Mouse (Mus musculus) retina, postnatal 7 days (tissue): ENCODE measurements at regions not wholly inside any gene's neighbourhood (a gene's known extent, or its start where the extent isn't known, plus 50 kb on each side); places are given as distances from the start of the nearest gene placed in this dataset.

Experiments used
- DNase-seq: peaks from one replicate; pipeline ENCODE4 v3.0.0-alpha.2; 2012; ENCODE audit warnings: low read depth, low spot score

DNA sequence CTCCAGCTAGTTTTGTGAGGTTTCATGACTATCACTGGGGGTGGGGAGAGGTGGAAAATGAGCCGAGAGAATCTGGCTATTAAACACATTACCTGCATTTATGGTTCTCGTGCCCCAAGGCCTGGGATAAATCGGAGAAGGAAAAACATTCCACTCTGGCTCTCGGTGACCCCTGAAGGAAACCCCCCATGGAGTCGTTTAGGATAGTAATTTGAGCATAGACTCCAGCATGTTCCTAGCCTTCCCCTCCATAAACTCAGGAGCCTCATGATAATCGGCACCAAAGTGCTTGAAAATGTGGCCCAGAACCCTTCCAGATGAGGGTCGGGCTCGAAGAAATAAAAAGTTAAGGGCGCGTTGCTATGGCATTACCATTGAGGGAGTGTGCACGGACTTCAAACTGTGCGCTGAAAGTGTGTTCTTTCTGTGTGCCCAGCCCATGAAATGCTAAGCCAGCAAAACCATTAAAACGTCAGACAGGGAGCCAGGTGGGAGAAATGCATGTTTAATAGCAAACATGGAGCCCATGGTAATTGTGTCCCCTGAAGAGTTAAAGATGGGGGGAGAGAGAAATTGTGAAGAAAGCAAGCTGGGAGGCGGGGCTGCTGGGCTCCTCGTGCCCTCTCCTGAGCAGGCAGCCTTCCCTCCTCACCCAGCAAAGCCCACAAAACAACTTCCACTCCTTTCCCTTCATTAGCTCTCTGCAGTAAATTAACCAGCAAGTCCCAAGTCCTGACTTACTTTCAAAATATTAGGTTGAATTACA, 64.1 kb upstream of the Sall1 start:
- no peak for DNase-seq

DNA sequence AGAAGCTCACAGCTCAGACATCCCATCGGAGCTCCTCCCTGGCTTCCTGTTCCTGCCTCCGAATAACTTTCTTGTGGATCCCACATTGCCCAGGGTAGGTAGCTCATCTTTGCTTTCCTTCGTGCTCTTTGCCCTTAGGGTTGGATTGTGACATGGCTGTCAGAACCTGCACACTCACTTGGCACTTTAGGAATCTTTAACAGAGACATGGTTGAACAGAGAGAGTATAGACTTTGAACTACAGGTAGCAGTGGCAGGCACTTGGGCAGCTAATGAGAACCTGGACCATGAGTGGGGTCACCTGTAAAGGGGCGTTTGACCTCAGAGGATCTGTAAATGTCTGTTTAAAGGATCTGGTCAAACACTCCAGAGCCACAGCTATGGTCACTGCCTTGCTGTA, 62.4 kb upstream of the Sall1 start:
- DNase-seq, result no peak

DNA sequence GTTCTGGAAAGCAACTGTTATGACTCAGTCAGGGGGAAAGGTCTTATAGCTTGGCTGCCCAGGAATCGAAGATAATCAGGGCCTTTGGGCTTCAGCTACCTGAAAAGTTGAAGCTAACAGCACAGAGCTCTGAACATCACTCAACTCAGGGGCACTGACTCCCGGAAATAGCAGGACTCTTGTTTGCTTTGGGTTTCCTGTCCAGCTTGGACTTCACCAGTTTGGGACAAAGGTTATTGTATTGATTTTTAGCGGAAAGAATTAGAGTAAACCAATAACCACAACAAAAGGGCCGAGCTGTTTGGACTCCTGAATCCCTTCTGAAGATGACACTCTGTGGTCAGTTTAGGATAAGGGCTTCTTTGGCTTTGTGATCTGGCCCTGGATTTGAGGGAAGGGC, 53.4 kb upstream of the Sall1 start:
- DNase-seq, result no peak
